Mouse (Mus musculus): ENCODE measurements around the gene Aurkaip1. TPM values are rescaled to one million over a fixed set of nuclear protein-coding genes. Genes with fewer than 3 reads are reported as not detected.

The Aurkaip1 gene
- 103 TPM for polyA plus RNA-seq (2017; shearing (Covaris generic))

GRCm38 (mm10) chr4:155831205-155831766 is at the start of gene Aurkaip1:
Aurkaip1 (plus strand) TSS chr4:155831272.

GRCm38 (mm10) chr4:155785819-155786218 is 45.3 kb upstream of the Aurkaip1 start, which contains the start of gene Tmem88b:
Tmem88b (minus strand) TSS chr4:155785874.

GRCm38 (mm10) chr4:155790021-155790489 is 41.0 kb upstream of the Aurkaip1 start, which contains the start of gene Ankrd65:
Ankrd65 (plus strand) TSS chr4:155790439.

GRCm38 (mm10) chr4:155802741-155803339 is 28.2 kb upstream of the Aurkaip1 start, which contains the start of gene Mrpl20:
Mrpl20 (plus strand) TSS chr4:155802878.

GRCm38 (mm10) chr4:155811929-155812664 is 19.0 kb upstream of the Aurkaip1 start, which contains the start of gene Ccnl2:
Ccnl2 (plus strand) TSS chr4:155812489.

GRCm38 (mm10) chr4:155839483-155839910 is 8.4 kb downstream of the Aurkaip1 start, which contains the start of gene Mxra8:
Mxra8 (plus strand) TSS chr4:155839680.

GRCm38 (mm10) chr4:155846871-155847578 is 16.0 kb downstream of the Aurkaip1 start, which contains the start of gene Dvl1:
Dvl1 (plus strand) TSS chr4:155847402.

GRCm38 (mm10) chr4:155863001-155863400 is 31.9 kb downstream of the Aurkaip1 start, which contains the start of gene Tas1r3:
Tas1r3 (minus strand) TSS chr4:155863362.

GRCm38 (mm10) chr4:155869317-155870033 is 38.4 kb downstream of the Aurkaip1 start, which contains the start of the genes Cptp and Ints11:
Cptp (minus strand) TSS chr4:155869440.
Ints11 (plus strand) TSS chr4:155869546.

Other genes with a start within 250 kb of the Aurkaip1 start
- gene Slc35e2, start 229.9 kb upstream of the Aurkaip1 start, polyA plus RNA-seq (2017; shearing (Covaris generic)): 25.6 TPM
- gene Cdk11b, start 206.4 kb upstream of the Aurkaip1 start, polyA plus RNA-seq (2017; shearing (Covaris generic)): 793 TPM
- not detected for gene Gm10563, start 185.9 kb upstream of the Aurkaip1 start, polyA plus RNA-seq (2017; shearing (Covaris generic))
- gene Mmp23, start 177.9 kb upstream of the Aurkaip1 start, polyA plus RNA-seq (2017; shearing (Covaris generic)): not detected
- 48.6 TPM for gene Mib2, start 162.1 kb upstream of the Aurkaip1 start, polyA plus RNA-seq (2017; shearing (Covaris generic))
- gene Fndc10, start 136.9 kb upstream of the Aurkaip1 start, polyA plus RNA-seq (2017; shearing (Covaris generic)): 11.6 TPM
- gene Ssu72, start 126.5 kb upstream of the Aurkaip1 start, polyA plus RNA-seq (2017; shearing (Covaris generic)): 83.3 TPM
- gene Tmem240, start 96.5 kb upstream of the Aurkaip1 start, polyA plus RNA-seq (2017; shearing (Covaris generic)): 0.11 TPM
- 69.8 TPM for gene Atad3a, start 70.2 kb upstream of the Aurkaip1 start, polyA plus RNA-seq (2017; shearing (Covaris generic))
- gene Vwa1, start 56.6 kb upstream of the Aurkaip1 start, polyA plus RNA-seq (2017; shearing (Covaris generic)): 0.14 TPM
- not detected for gene Tmem88b, start 45.4 kb upstream of the Aurkaip1 start, polyA plus RNA-seq (2017; shearing (Covaris generic))
- gene Ankrd65, start 40.8 kb upstream of the Aurkaip1 start, polyA plus RNA-seq (2017; shearing (Covaris generic)): not detected
- gene Mrpl20, start 28.4 kb upstream of the Aurkaip1 start, polyA plus RNA-seq (2017; shearing (Covaris generic)): 52.7 TPM
- 336 TPM for gene Ccnl2, start 18.8 kb upstream of the Aurkaip1 start, polyA plus RNA-seq (2017; shearing (Covaris generic))
- gene Mxra8, start 8.4 kb downstream of the Aurkaip1 start, polyA plus RNA-seq (2017; shearing (Covaris generic)): 1.7 TPM
- 78.2 TPM for gene Dvl1, start 16.1 kb downstream of the Aurkaip1 start, polyA plus RNA-seq (2017; shearing (Covaris generic))
- 0.66 TPM for gene Tas1r3, start 32.1 kb downstream of the Aurkaip1 start, polyA plus RNA-seq (2017; shearing (Covaris generic))
- 4.3 TPM for gene Cptp, start 38.2 kb downstream of the Aurkaip1 start, polyA plus RNA-seq (2017; shearing (Covaris generic))
- 58.5 TPM for gene Ints11, start 38.3 kb downstream of the Aurkaip1 start, polyA plus RNA-seq (2017; shearing (Covaris generic))
- 29.1 TPM for gene Pusl1, start 60.5 kb downstream of the Aurkaip1 start, polyA plus RNA-seq (2017; shearing (Covaris generic))
- gene Acap3, start 60.5 kb downstream of the Aurkaip1 start, polyA plus RNA-seq (2017; shearing (Covaris generic)): 29.0 TPM
- 163 TPM for gene Ube2j2, start 112.6 kb downstream of the Aurkaip1 start, polyA plus RNA-seq (2017; shearing (Covaris generic))
- gene C1qtnf12, start 131.0 kb downstream of the Aurkaip1 start, polyA plus RNA-seq (2017; shearing (Covaris generic)): 4.2 TPM
- gene B3galt6, start 161.4 kb downstream of the Aurkaip1 start, polyA plus RNA-seq (2017; shearing (Covaris generic)): 7.5 TPM
- gene Sdf4, start 161.6 kb downstream of the Aurkaip1 start, polyA plus RNA-seq (2017; shearing (Covaris generic)): 443 TPM
- gene Tnfrsf4, start 182.6 kb downstream of the Aurkaip1 start, polyA plus RNA-seq (2017; shearing (Covaris generic)): 675 TPM
- 435 TPM for gene Tnfrsf18, start 194.9 kb downstream of the Aurkaip1 start, polyA plus RNA-seq (2017; shearing (Covaris generic))
- 0.27 TPM for gene Ttll10, start 228.1 kb downstream of the Aurkaip1 start, polyA plus RNA-seq (2017; shearing (Covaris generic))

Data from effector memory CD4-positive, alpha-beta T cell, adult 5 months (primary cell).